Mouse (Mus musculus) heart, embryonic 11.5 days (tissue): ENCODE measurements around the gene Slc5a8. TPM values are rescaled to one million over a fixed set of nuclear protein-coding genes. Genes with fewer than 3 reads are reported as not detected.

Source experiments
- ATAC-seq: fragments of 200-750 bp; cut with Nextera tagmentation; replicated peaks from 2 replicates; pipeline ENCODE4 v1.8.0; 2017; ENCODE audit warnings: moderate library complexity; ENCODE audit not compliant: insufficient number of reproducible peaks, low FRiP score, low TSS enrichment
- H3K27ac ChIP-seq: fragments of 300-500 bp; sonication (generic); 2 replicates; pipeline ENCODE4 v1.5.1; 2014; ENCODE audit warnings: mild to moderate bottlenecking, low read depth, low read length
- H3K27me3 ChIP-seq: fragments of 300-500 bp; sonication (generic); 2 replicates; pipeline ENCODE4 v1.6.1; 2014; ENCODE audit warnings: mild to moderate bottlenecking, low read length, mixed read lengths; ENCODE audit not compliant: control insufficient read depth, insufficient read depth
- H3K36me3 ChIP-seq: fragments of 300-500 bp; sonication (generic); 2 replicates; pipeline ENCODE4 v1.6.1; 2014; ENCODE audit warnings: mild to moderate bottlenecking, low read length, moderate library complexity, mixed read lengths; ENCODE audit not compliant: control insufficient read depth, insufficient read depth
- H3K4me1 ChIP-seq: fragments of 300-500 bp; sonication (generic); 2 replicates; pipeline ENCODE4 v1.6.1; 2014; ENCODE audit warnings: low read length; ENCODE audit not compliant: control insufficient read depth, insufficient read depth
- H3K4me2 ChIP-seq: fragments of 300-500 bp; sonication (generic); 2 replicates; pipeline ENCODE4 v1.6.1; 2014; ENCODE audit warnings: mild to moderate bottlenecking, moderate library complexity
- H3K4me3 ChIP-seq: fragments of 300-500 bp; sonication (generic); 2 replicates; pipeline ENCODE4 v1.5.1; 2014; ENCODE audit warnings: low read depth, low read length
- H3K9ac ChIP-seq: fragments of 300-500 bp; sonication (generic); 2 replicates; pipeline ENCODE4 v1.6.1; 2014; ENCODE audit warnings: mild to moderate bottlenecking, low read depth, low read length, moderate library complexity
- H3K9me3 ChIP-seq: fragments of 300-500 bp; sonication (generic); replicated peaks from 2 replicates; pipeline ENCODE4 v1.6.1; 2016; ENCODE audit warnings: low read length; ENCODE audit not compliant: control insufficient read depth
- WGBS: fragments of 180-500 bp; shearing (Covaris S2); extraction: QIAGEN DNeasy Blood & Tissue Kit; methylation state at CpG from one replicate; pipeline ENCODE4 v1.1.7; 2014; ENCODE audit not compliant: insufficient replicate concordance; 5-methylcytosine and 5-hydroxymethylcytosine counted together
- polyA plus RNA-seq: library from polyadenylated mRNA; unstranded; fragments of >200 nt; fragmentation: Nextera tagmentation; extraction: Ambion mirVana; gene quantifications from 2 replicates; pipeline ENCODE4 v1.2.1, GENCODE M21; 2014

Slc5a8 gene
- polyA plus RNA-seq, 1 experiment from 2014 or later, result not detected

DNA sequence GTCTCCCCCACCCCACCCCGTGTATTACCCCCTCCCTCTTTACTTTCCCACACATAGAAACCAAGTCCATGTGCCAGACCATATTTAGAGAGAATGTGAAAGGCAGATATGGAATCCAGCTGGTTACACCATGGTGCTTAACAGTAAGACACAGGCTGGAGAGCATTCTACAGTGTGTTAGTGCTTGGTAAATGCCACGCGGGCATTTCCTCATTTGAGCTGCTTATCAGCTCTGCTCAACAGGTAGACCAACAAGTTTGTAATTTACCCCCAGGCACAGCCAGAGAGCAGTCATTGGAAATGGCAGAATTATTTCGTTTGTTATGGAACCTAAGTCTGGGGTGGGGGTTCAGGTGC is 64.5 kb downstream of the Slc5a8 start:
- 66% methylated on average over 4 of the region's 4 CpGs for WGBS
- H3K4me3 ChIP-seq, result no peak overlapping the region
- no peaks in the 10 kb centered on the region for H3K27me3 ChIP-seq
- ATAC-seq, result no peak
- no peaks in the 10 kb centered on the region for H3K36me3 ChIP-seq
- no peak overlapping the region for H3K9ac ChIP-seq
- H3K4me1 ChIP-seq, result no peaks in the 10 kb centered on the region
- no peak overlapping the region for H3K27ac ChIP-seq
- no peaks in the 10 kb centered on the region for H3K9me3 ChIP-seq
- no peak overlapping the region for H3K4me2 ChIP-seq

DNA sequence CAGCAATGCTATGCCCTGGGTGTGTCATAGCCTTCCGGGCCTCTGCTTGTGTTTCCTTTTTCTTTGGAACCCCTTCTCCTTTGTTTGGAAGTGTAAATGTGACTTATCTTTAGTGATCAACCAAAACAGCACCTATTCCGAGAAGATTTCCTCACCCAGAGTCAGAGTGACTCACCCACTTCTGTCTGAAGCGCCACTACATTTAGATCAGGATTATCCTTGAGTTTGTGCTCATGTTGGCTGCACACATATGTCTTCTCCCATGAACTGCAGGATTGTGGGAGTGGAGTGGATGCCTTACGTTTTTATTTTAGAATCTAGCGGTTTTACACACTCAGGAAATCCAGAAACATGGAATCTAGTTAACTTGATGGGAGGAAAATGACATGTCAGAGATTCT is 75.0 kb downstream of the Slc5a8 start:
- H3K36me3 ChIP-seq, result no peaks in the 10 kb centered on the region
- H3K9ac ChIP-seq, result no peak overlapping the region
- ATAC-seq, result no peak
- WGBS, result 67% methylated on average over 5 of the region's 5 CpGs
- no peaks in the 10 kb centered on the region for H3K4me1 ChIP-seq
- no peak overlapping the region for H3K4me2 ChIP-seq
- H3K4me3 ChIP-seq, result no peak overlapping the region
- H3K9me3 ChIP-seq, result no peaks in the 10 kb centered on the region
- H3K27ac ChIP-seq, result no peak overlapping the region
- H3K27me3 ChIP-seq, result no peaks in the 10 kb centered on the region

DNA sequence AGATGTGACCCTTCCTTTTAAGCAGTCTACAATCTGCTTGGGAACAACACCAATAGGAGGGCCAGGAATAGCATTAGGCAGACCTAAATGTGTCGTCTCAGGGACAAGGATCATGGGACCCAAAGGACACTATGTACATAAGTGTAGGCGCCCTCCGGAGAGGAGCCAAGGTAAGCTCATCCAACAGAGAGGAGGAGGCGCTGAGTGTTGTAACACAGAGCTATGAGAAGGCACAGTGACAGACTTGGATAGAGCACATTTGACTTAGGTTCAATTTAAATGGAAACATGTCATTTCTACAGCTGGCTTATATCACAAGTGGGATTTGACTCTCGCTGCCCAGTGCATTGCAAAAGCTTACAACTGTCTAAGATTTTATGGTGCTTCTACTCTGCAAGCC is 82.8 kb downstream of the Slc5a8 start:
- H3K4me1 ChIP-seq, result no peaks in the 10 kb centered on the region
- H3K27me3 ChIP-seq, result no peaks in the 10 kb centered on the region
- H3K27ac ChIP-seq, result no peak overlapping the region
- H3K4me3 ChIP-seq, result no peak overlapping the region
- H3K4me2 ChIP-seq, result no peak overlapping the region
- 86% methylated on average over 5 of the region's 5 CpGs for WGBS
- no peak for ATAC-seq
- H3K36me3 ChIP-seq, result no peaks in the 10 kb centered on the region
- H3K9ac ChIP-seq, result no peak overlapping the region
- H3K9me3 ChIP-seq, result no peaks in the 10 kb centered on the region

DNA sequence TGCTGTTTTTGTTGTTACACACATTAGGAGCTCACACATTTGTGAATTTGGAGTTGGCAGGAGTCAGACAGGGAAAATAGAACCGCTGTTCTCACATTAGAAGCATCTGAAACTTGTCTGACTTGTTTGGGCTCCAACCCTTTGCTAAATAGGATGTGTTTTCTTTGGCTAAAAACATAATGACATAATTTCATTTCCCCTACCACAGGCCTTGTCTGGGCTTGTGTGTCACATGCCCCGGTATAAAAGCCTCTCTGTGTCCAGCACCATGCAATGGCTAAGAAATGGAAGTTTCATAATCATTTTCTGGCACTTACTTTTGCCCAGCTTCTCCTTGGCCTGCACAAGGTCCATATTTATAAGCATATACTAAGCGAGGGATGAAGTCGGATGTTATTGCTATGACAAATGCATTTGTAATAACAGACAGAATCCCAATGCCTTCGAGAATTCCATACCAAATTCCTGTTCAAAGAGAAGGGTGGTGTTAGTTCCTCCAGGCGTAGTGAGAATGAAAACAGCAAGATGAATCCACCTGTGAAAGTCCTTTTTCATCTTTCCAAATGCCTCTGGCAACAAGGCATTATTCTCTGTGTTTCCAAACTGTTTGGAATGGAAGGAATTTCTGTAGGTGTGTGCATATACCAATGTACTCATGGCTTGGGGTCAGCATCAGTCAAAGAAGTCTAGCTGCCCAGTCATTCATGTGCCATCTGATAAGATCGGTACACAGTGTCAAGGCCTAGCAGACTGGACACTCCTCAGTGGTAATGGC is 85.3 kb downstream of the Slc5a8 start:
- Histone ChIP-seq H3K9me3 (no peaks in the 10 kb centered on the region), H3K4me2 (no peak overlapping the region), H3K4me1 (no peaks in the 10 kb centered on the region), H3K36me3 (no peaks in the 10 kb centered on the region), H3K27ac (no peak overlapping the region), H3K27me3 (no peaks in the 10 kb centered on the region), H3K9ac (no peak overlapping the region), H3K4me3 (no peak overlapping the region)
- no peak for ATAC-seq
- 74% methylated on average over 7 of the region's 7 CpGs for WGBS

DNA sequence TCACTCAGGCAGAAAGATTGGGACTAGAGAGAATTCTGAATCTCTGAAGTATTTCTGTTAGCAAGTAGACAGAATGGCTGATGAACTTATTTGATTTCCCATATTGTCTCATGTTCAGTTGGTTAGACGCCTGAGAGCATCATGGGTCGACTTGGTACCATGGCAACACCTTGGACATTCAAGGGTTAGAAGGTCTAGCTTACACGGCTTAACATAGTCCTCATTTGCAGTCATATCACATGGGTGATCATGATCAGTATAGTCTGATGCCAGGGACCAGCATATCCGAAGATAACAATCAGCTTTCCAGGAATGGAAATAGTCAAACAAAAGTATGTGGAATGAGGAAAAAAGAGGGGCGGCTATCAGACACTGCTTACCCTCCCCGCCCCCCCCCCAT is 93.1 kb downstream of the Slc5a8 start:
- ATAC-seq, result no peak
- no peaks in the 10 kb centered on the region for H3K27me3 ChIP-seq
- no peaks in the 10 kb centered on the region for H3K9me3 ChIP-seq
- no peak overlapping the region for H3K4me2 ChIP-seq
- no peaks in the 10 kb centered on the region for H3K4me1 ChIP-seq
- no peak overlapping the region for H3K4me3 ChIP-seq
- H3K9ac ChIP-seq, result no peak overlapping the region
- no peak overlapping the region for H3K27ac ChIP-seq
- WGBS, result 73% methylated on average over 6 of the region's 6 CpGs
- H3K36me3 ChIP-seq, result no peaks in the 10 kb centered on the region

Other genes with a start within 250 kb of the Slc5a8 start
- not detected in 2 replicates for gene Spic, start 201.0 kb upstream of the Slc5a8 start, polyA plus RNA-seq
- gene Arl1, start 155.1 kb upstream of the Slc5a8 start, polyA plus RNA-seq, result 141 and 149 TPM in 2 replicates
- 13.3 and 15.5 TPM in 2 replicates for gene Utp20, start 59.2 kb upstream of the Slc5a8 start, polyA plus RNA-seq